Mouse (Mus musculus): ENCODE measurements around the gene Lrrfip2.

Lrrfip2 gene

GRCm38 (mm10) chr9:111118252-111118890, 979 bp downstream of the Lrrfip2 start:
- in situ Hi-C loops (cut with MboI, MseI): no loop called here

- in situ Hi-C loops (cut with MboI, MseI): no loop called here
Measured at GRCm38 (mm10) chr9:111118891-111119441, 1.6 kb downstream of the Lrrfip2 start.

GRCm38 (mm10) chr9:111122446-111122845, 5.1 kb downstream of the Lrrfip2 start:
- in situ Hi-C loops (cut with MboI, MseI): loop anchor here (10.0 kb wide), 1 partner anchor 518 kb away; no protein-coding TSS in a partner anchor

GRCm38 (mm10) chr9:111123336-111123735, 5.9 kb downstream of the Lrrfip2 start:
- in situ Hi-C loops (cut with MboI, MseI): loop anchor here (10.0 kb wide), 1 partner anchor 519 kb away; no protein-coding TSS in a partner anchor

- in situ Hi-C loops (cut with MboI, MseI): loop anchor here (10.0 kb wide), 1 partner anchor 520 kb away; no protein-coding TSS in a partner anchor
Measured at GRCm38 (mm10) chr9:111124440-111124839, 7.0 kb downstream of the Lrrfip2 start.

- in situ Hi-C loops (cut with MboI, MseI): loop anchor here (10.0 kb wide), 1 partner anchor 522 kb away; no protein-coding TSS in a partner anchor
Measured at GRCm38 (mm10) chr9:111126735-111127134, 9.3 kb downstream of the Lrrfip2 start.

GRCm38 (mm10) chr9:111127749-111128148, 10.4 kb downstream of the Lrrfip2 start:
- in situ Hi-C loops (cut with MboI, MseI): loop anchor here (10.0 kb wide), 1 partner anchor 523 kb away; no protein-coding TSS in a partner anchor

GRCm38 (mm10) chr9:111130126-111130525, 12.7 kb downstream of the Lrrfip2 start:
- in situ Hi-C loops (cut with MboI, MseI): no loop called here

- in situ Hi-C loops (cut with MboI, MseI): no loop called here
Measured at GRCm38 (mm10) chr9:111138161-111138560, 20.8 kb downstream of the Lrrfip2 start.

GRCm38 (mm10) chr9:111142721-111143120, 25.3 kb downstream of the Lrrfip2 start:
- in situ Hi-C loops (cut with MboI, MseI): no loop called here

- in situ Hi-C loops (cut with MboI, MseI): no loop called here
Measured at GRCm38 (mm10) chr9:111143387-111143786, 26.0 kb downstream of the Lrrfip2 start.

GRCm38 (mm10) chr9:111144711-111145110, 27.3 kb downstream of the Lrrfip2 start:
- in situ Hi-C loops (cut with MboI, MseI): no loop called here

GRCm38 (mm10) chr9:111145497-111146190, 28.3 kb downstream of the Lrrfip2 start:
- in situ Hi-C loops (cut with MboI, MseI): no loop called here

GRCm38 (mm10) chr9:111146216-111146798, 28.9 kb downstream of the Lrrfip2 start:
- in situ Hi-C loops (cut with MboI, MseI): no loop called here

GRCm38 (mm10) chr9:111148006-111148405, 30.6 kb downstream of the Lrrfip2 start:
- in situ Hi-C loops (cut with MboI, MseI): no loop called here

GRCm38 (mm10) chr9:111148414-111148813, 31.0 kb downstream of the Lrrfip2 start:
- in situ Hi-C loops (cut with MboI, MseI): no loop called here

GRCm38 (mm10) chr9:111149188-111149945, 32.0 kb downstream of the Lrrfip2 start:
- in situ Hi-C loops (cut with MboI, MseI): no loop called here

GRCm38 (mm10) chr9:111152314-111152897, 35.0 kb downstream of the Lrrfip2 start:
- in situ Hi-C loops (cut with MboI, MseI): no loop called here

GRCm38 (mm10) chr9:111153026-111153425, 35.6 kb downstream of the Lrrfip2 start:
- in situ Hi-C loops (cut with MboI, MseI): no loop called here

- in situ Hi-C loops (cut with MboI, MseI): no loop called here
Measured at GRCm38 (mm10) chr9:111155764-111156458, 38.5 kb downstream of the Lrrfip2 start.
